Mouse (Mus musculus): Measurements from ENCODE around the gene Tbc1d30.

DNA sequence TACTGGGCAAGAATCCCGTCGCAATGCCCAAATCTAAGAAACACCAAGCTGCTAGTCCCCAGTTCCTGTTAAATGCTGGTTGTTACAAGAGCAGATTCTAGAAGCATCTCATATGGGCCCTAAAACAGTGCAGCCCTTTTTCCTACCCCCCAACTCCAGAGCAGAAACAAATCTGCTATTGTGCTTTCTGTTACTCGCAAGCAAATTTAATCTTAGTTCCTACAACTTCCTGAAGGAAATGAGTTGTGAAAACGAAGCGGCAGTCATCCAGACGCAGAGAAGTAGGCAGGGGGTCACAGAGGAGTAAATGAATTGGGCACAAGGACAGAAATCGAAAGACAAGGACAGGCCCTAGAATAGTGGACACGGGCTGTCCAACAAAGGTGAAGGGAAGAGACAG lies 99.9 kb downstream of the Tbc1d30 start:
- TF ChIP-seq POLR2A (IDR thresholded peaks at IDR 0.05; ENCODE audit: insufficient read depth, low read depth, low read length) (no peak), CTCF (IDR thresholded peaks at IDR 0.05; ENCODE audit: insufficient read depth, low read depth, low read length) (no peak)

Measured in olfactory bulb, adult 2 months (tissue).